Mouse (Mus musculus): ENCODE results near the gene Scmh1.

Gene Scmh1

DNA sequence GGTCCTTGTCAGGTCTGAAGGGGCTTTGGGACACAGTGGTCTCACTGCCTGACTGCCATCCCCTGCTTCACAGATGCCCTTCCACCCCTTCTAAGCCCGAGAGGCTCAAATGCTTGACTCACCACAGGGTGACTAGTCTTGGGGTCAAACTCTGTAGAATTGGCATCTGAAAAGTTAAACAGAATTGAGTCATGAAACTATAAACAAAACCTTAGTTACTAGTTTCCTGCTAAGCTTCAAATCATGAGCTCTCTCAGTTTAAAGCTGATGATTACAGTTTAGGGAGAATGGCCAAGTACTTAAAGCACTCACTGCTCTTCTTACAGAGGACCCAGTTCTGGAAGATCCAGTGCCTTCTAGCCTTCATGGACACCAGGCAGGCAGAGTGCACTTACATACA is 139.8 kb downstream of the Scmh1 start:
- in situ Hi-C loops (cut with MseI, MboI): no loop called here

DNA sequence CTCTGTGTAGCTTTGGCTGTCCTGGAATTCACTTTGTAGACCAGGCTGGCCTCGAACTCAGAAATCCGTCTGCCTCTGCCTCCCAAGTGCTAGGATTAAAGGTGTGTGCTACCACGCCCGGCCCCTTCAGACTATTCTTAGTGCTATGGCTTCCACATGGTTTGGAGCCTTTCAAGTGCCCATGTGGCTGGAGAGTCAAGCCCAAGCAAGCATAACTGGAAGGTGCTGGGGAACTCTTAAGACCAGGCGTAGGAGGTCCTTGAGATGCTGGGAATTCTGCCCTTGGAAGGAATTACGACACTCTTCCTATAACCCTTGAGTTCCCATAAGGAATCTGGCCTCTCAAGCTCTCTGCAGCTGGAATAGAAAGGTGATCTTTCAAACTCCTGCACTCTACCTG is 151.5 kb downstream of the Scmh1 start:
- in situ Hi-C loops (cut with MseI, MboI): no loop called here

DNA sequence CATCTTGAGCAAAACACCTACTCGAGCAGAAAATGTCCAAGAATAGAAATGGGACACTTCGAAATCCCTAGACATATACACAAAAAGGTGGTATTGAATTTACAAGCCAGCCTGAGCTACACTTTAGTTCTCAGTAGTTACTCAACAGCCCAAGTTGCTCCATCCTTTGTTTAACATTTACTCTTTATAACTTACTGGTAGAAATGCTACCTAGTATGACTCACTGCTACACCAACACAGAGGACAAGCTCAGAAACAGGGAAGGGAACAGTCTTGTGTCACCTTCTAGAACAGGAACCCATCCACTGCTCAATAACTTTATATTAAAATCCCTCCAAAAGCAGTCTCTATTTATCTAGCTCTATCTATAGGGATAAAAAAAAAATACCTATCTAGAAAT is 160.6 kb downstream of the Scmh1 start:
- in situ Hi-C loops (cut with MseI, MboI): no loop called here

- in situ Hi-C loops (cut with MseI, MboI): no loop called here
These were observed 162.9 kb downstream of the Scmh1 start for GRCm38 (mm10) chr4:120568005-120568404.

- in situ Hi-C loops (cut with MseI, MboI): no loop called here
These were observed 163.9 kb downstream of the Scmh1 start for GRCm38 (mm10) chr4:120569025-120569424.

DNA sequence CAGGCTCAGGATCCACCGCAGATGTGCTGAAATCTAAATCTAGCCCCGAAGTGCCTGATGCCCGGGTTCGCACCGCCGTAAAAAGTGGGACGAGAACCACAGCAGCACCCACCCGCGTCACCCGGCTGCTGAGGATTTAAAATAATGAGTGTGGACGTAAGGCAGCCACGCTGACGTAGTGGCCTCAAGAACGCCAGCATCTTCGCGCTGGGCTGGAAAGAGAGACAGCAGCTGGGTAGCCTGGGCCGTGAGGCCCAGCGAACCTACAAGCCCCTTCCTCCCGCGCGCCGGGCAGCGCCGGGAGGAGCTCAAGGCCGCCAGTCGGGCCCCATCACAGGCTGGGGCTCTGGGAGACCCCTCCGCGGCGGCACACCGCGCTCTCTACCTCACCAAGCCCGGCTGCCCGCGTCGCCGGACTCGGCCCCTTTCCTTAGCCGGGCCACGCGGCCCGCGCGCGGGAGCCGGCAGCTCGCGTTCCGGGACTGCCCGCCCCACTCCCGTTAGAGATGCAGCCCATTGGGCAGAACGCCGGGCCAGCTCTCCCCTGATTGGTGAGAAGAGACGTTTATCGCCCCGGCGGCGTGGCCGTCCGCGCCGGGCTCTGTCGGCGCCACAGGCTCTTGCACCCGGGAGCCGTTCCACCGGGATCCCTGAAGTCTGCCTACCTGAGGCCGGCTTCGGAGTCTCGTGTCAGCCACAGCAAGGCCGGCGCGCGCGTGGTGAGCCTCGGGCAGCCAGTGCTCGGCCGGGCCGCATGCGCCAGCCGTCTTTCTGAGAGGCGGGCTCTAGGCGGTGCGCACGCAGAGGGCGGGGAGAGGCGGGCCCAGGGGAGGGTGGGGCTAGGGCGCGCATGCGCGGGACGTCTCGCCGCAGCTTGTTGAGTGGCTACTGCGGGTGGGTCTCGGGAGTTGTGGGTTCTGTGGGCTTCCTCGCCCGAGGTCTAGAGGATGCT is 164.7 kb downstream of the Scmh1 start, which contains the start of gene Ctps:
TSS of gene Ctps (minus strand) at position 791 of the 952 bp plus-strand sequence.
- in situ Hi-C loops (cut with MseI, MboI): no loop called here

DNA sequence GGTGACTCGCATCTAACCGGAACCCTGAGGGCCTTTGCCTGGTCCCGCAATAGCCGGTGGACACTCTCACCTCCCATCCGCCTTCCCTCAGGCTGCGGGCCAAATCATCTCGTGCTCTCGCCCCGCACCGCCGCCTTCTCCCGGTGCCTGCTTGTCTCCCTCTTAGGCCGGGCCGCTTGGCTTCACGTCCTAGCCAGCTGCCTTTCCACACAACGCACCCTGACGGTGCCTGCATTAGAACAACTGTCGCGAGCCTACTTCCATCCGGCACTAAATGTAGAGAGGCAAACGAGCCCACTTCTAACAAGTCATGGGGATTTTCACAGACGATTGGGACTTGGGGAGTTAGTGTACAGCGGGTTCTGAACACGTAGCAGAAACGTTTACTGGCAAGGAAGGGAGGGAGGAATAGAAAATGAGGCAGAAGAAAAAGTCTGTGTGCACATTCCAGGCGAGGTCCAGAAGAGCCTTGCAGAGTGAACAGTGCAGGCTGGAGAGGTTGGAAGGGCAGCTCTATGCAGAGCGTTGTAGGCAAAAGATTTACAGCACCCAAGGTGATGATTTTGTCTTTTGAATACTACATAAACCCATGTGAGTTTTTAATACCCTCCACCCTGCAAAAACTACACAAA is 165.5 kb downstream of the Scmh1 start:
- in situ Hi-C loops (cut with MseI, MboI): no loop called here

- in situ Hi-C loops (cut with MseI, MboI): no loop called here
These were observed 166.0 kb downstream of the Scmh1 start for GRCm38 (mm10) chr4:120571070-120571464.

DNA sequence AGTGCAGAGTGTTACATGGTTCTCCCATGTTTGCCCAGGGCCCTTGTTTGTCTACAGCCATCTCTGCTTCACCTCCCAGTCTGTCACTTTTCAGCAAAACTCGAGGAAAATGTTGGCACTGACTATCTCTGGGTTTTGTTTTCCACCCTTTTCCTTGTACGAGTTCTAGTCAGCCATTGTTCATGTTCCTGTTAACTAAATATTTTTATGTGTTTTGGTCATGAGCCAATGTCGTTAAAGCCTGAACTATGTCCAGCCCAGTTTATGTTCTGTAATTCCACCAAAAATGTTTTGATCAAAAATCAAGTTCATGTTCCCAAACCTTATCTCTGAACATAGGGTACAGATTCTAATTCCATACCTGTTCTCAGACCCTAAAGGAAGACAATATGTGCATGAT is 166.6 kb downstream of the Scmh1 start:
- in situ Hi-C loops (cut with MseI, MboI): no loop called here

All from mouse trophoblast stem cell (cell line).